Mouse (Mus musculus): ENCODE data around the gene Upk1a.

The Upk1a gene

DNA sequence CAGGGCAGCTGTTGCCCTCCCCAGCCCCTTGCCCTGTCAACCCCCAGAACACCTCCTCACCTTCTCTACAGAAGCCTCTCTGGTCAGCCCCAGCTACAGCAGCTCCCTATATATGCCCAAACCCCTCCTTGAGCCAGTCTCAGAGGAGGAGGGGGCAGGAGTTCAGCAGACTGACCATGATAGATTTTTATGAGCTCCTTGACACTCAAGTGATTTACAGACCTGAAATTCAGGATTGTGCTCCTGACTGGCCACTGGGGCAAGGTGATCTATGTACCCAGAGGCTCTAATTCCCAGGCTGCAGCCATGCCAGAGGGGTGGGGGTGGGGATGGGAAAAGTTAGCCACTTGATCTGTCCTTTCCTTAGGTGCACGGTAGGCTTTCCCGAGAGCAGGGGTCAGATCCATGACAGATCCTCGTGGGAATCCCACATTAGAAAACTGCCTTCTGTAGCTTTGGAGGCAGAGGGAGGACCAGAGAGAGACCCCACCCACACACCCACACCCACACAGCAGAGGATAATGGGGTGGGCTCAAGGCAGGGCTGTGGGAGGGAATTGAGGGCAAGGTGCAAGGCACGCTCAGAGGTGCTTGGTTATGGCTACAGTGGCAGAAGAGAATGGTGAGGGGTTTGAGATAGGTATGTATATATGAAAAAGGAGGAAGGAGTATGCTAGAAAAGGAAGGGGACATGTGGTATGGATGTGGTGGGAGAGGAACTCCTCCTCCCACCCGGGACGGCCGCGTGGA lies at the start of gene Upk1a:
Upk1a (minus strand) TSS at position 194 of the 749 bp plus-strand sequence.
- in situ Hi-C loops (cut with MboI; ENCODE audit: low sequenced_read_pairs), result no loop called here

DNA sequence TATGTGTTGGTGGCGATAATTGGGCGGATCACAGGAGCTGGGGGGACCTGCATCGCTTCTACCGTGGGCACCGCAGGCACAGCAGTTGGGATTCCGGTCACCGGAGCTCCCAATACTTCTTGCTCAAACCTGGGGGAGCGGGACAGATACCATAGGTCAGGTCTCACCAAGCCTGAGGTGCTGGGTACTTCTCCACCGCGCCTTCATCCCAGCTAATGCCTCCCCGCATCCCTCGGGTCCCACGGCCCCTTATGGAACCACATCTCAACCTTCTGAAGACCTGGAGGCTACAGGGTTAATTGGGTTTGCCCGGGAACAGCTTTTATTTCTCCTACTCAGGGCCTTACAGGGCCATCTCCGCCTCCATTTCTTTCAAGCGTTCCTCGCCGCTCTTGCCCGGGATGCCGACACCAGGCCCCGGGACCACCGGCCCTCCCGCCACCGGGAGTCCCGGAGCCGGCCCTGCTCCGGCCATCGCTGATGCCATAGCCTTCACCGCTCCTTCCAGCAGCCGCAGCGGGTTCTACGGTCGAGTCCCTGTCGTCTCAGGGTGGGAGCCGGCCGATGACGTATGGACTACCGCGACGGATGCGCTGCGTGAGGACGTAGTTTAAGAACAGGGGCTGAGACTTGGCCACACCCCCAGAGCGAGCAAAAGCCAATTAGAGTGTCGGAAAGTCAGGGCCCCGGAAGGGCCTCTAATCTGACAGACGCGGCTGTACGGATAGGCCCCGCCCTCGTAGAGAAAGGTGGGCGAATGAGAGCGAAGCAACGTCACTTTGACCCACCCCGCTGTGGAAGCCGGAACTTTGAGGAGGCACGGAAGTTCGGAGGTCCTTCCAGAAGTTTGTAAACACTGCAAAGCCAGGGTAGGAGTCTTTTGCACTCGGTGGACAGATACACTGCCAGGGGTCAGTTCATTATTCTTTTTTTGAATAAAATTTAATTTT lies 37.2 kb upstream of the Upk1a start, which contains the start of gene Rbm42:
Rbm42 (minus strand) TSS at position 727 of the 950 bp plus-strand sequence.
- in situ Hi-C loops (cut with MboI; ENCODE audit: low sequenced_read_pairs), result no loop called here

DNA sequence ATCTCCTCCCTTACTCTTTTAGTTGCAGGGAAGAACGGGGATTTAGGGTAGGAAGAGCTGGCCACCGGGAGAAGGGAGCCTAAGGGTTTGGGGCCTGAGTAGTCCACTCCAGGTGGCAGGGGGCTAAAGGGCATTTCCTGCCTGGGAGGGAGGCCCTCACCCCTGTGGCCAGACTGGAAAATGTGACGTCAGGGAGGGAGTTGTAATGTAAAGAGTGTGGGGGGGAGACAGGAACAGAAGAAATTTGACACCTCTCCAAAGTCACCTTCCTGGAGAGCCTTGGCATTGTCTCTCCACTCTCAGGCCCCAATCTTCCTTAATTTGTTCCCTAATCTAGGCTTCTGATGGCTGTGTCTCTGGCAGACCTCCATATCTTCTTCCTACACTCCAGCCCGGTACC lies 26.4 kb upstream of the Upk1a start:
- in situ Hi-C loops (cut with MboI; ENCODE audit: low sequenced_read_pairs), result no loop called here

DNA sequence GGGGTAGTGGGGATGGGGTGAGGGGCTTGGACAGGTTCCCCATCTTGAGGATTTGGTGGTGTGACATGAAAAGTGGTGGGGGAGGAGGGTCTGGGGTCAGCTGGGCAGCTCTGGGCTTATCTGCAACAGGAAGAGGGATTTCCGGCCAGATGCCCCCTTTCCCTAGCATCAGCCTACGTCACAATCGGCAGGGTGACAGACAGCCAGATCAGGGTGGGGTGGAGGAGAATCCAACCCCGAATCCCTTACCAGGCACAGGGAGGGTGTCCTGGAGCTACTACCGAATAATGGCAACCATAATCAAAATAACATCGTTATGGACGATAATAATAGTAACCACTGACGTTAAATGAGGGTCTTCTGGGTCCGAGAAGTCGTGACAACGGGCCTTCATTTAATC lies 23.7 kb upstream of the Upk1a start:
- in situ Hi-C loops (cut with MboI; ENCODE audit: low sequenced_read_pairs), result no loop called here

DNA sequence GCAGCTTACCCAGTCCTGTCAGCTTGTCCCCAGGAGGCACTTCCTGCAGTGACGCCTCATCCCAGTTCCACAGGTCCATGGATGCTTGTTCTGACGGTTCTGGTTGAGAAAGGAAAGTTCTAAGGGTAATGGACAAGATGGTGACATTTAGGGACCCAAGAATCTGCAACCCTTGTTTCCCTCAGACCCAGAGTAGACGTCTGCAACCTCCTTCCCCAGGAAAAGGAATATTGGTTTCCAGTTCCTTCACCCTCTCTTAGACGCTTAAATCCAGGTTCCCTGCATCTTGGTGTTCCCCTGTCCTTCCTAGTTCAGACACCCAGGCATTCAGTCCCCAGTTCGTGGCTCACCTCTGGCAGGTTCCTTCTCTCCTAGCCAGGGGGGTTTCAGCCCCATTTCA lies 23.1 kb upstream of the Upk1a start, which contains the start of gene Etv2:
Etv2 (minus strand) TSS at position 101 of the 400 bp plus-strand sequence.
- in situ Hi-C loops (cut with MboI; ENCODE audit: low sequenced_read_pairs), result no loop called here

DNA sequence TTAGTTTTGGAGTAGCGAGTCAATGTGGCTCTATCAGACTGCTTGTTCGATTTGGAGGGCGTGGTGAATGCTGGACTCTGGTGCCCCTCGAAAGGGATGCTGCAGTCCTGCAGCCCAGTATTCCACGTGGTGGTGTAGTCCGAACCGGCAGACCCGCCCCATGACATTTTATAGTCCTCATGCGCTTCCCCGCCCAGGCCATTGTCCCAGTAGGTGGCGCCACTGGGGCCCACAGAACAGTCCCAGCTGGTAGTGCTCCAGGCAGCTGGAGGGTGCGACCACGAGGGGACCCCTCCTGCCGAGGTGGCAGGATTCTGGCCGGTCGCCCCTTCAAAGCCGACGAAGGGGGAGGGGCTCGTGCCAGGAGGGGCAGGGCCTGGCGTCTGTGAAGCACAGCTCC lies 22.0 kb upstream of the Upk1a start:
- in situ Hi-C loops (cut with MboI; ENCODE audit: low sequenced_read_pairs), result no loop called here

DNA sequence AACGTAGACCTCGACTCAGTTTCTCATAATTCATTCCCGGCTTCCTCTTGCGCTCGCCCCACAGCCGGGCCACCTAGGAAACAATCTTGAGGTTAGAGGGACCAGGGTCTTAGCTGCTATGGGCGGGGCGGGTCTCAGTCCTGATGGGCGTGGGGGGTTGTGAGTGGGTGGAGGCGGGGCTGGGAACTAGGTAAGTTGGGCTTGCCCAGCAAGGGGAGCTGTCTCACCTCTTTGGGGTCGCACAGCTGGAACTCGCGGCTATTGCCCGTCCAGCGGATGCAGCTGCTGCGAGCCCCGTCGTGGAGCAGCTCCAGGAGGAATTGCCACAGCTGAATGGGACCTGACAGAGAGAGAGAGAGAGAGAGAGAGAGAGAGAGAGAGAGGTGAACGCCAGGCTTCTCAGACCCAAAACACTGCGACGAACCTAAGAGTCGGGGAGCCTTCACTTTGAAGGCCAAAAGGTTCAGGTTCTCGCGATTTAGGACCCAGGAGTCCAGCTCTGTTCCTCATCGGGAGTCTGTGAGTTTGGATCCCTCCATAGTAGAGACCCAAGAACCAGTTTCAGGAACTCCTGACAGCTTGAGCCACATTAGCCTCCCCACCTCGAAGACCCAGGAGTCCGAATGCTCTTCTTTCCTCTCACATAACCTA lies 21.2 kb upstream of the Upk1a start:
- in situ Hi-C loops (cut with MboI; ENCODE audit: low sequenced_read_pairs), result no loop called here

DNA sequence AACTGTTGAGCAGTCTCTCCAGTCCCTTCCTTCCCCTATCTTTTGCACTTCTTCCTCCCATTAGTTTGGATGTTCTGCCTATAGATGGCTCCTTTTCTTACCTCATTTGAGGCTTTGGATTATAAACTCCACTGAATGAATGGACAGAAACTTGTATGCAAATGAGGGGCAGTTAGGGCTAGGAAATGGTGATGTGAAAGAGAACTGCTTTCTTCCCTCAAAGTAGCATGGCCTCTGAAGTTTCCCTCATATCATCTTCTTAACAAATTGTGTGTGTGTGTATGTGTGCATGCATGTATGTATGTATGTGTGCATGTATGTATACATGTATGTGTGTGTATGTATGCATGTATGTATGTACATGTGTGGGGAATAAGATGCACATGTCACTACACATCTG lies 16.4 kb upstream of the Upk1a start:
- in situ Hi-C loops (cut with MboI; ENCODE audit: low sequenced_read_pairs), result no loop called here

DNA sequence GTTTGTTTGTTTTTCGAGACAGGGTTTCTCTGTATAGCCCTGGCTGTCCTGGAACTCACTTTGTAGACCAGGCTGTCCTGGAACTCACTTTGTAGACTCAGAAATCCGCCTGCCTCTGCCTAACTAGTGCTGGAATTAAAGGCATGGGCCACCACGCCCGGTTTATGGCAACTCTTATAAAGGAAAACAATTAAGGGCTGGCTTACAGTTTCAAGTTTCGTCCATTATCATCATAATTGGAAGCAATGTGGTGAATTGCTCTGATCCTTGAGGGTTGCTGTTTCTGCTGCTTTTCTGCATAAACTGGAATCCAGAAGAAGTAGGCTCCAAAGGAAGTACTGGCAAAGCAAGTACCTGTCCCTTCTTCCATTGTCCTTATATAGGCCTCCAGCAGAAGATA lies 14.0 kb upstream of the Upk1a start:
- in situ Hi-C loops (cut with MboI; ENCODE audit: low sequenced_read_pairs), result no loop called here

DNA sequence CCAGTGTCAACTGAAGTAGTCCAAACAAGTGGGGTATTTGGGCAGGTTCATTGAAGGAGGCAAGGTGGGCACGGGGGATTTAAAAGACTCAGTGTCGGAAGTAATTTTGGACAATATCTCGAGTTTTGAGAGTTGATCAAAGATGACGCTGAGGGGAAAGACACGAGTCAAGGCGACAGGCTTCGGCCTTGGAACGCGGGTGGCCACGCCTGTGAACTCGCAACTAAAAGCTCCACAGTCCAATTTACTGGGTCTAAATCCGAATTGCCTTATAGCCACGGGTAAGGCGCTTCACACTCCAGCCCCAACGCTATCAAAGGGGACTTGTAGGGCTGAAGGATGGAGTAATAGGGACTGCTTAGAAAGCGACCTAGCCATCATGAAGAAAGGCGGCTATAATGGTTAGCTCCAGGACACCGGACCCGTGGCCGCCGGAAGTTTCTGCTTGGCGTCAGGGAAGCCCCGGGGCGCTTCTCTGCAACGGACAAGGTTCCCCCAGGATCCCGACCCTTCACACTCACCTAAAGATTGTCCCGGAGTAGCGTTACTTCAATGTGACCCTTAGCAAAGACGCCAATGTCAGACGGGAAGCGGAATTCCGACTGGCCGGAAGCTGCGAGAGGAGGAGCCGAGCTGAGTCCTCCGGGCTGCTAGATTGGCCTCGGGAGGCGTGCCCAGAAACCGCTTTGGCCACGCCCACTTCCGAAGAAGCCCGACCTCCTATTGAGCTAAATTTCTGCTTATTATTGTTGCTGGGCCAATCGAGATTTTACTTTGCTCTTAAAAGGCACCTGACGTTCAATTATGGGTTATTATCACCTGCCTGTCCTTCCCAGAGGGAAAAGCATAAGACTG lies 13.1 kb upstream of the Upk1a start, which contains the start of gene Cox6b1:
Cox6b1 (minus strand) TSS at position 622 of the 855 bp plus-strand sequence.
- in situ Hi-C loops (cut with MboI; ENCODE audit: low sequenced_read_pairs), result no loop called here

DNA sequence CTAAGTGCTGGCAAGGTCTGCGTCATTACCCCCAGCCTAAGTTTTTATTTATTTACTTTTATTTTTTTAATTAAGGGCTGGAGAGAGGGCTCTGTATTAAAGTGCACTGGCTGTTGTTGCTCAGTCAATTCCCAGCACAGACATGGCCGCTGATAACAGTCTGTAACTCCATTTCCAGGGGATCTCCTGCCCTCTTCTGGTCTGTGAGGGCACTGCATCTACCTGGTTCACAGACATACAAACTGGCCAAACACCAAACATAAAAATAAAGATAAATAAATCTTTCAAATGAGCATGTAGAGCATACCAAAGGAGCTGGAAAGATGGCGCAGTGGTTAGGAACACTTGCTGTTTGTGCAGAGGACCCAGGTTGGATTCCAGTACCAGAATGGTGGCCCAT lies 6.6 kb upstream of the Upk1a start:
- in situ Hi-C loops (cut with MboI; ENCODE audit: low sequenced_read_pairs), result no loop called here

DNA sequence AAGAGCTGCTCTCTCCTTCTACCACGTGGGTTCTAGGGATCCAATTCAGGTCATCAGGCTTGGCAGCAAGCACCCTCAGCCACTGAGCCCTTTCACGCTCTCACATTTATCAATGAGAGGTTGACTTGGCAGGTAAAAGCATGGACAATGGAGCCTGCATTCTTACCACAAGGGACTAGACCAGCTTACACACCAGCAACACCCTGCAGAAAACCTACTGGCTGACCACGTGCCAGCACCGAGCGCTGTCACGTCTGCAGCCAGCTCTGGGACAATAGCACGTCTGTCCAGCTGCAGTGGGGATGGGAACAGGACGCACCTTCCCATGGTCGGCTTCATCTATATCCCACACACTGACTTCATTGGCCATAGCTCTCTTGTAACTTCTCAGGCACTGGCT lies 6.0 kb upstream of the Upk1a start:
- in situ Hi-C loops (cut with MboI; ENCODE audit: low sequenced_read_pairs), result no loop called here

DNA sequence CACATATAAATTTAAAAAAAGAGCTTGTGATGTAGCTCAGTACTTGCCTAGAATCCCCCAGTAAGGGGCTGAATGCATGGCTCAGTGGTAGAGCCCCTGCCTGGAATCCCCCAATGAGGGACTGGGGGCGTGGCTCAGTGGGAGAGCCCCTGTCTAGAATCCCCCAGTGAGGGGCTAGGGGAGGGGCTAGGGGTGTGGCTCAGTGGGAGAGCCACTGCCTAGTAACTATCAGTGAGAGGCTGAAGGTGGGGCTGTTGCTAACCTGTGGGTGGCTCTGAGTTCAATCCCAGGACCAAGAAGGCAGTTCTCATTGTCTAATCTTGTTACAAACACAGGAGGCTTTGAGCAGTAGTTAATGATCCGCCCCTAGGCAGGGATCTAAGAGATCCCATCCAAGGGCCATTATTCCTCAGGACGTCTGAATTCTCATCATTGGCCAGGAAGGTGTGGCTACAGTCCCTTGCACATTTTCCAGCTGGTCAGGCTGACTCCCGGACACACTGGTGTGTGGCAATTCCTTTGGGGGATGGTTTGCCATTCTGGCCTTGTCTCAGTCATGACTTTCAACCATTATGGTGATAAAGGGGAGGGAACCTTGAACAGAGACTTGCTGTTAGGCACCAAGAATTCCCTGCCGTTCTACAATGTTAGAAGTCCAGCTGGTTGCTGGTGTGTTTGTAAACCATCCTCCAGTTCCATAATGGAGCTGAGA lies 2.6 kb upstream of the Upk1a start:
- in situ Hi-C loops (cut with MboI; ENCODE audit: low sequenced_read_pairs), result no loop called here

DNA sequence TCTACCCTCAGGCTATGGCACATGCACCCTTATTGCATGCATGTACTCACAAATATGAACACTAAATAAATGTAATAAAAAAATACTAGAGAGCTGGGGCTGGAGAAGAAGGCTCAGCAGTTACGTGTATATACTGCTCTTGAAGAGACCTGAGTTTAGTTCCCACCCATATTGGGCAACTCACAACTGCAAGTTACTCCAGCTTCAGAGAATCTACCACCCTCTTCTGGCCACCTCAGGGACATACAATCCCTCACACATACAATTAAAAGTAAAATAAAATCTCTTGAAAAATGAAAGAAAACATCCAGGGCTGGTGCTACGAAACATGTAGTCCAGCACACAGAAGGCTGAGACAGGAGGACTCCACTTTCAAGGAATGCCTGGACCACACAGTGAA lies 1.8 kb upstream of the Upk1a start:
- in situ Hi-C loops (cut with MboI; ENCODE audit: low sequenced_read_pairs), result no loop called here

DNA sequence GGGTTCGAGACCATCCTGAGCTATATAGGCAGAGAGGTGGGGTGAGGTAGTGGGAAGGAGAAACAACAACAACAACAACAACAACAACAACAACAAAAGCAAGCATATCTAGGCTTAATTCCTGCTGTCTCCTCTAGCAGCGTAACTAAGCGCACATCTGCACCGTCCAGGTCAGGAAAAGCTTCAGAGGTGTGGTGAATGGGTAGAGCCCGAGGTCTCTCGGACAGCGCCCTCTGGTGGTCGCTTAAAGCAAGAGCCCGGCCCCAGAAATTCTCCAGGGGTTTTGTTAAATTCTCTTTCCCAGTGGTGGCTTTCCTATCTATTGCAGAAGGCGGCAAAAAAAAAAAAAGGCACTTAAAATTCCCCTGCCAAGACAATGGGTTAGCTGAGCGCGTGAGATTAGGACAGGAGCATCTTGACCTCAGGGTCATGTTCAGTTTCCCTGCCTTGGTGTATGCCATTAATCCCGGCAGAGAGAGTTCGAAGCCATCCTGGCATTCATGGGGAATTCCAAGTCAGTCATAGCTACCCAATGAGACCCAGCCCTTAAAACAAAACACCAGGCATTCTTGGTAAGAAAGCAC lies 974 bp upstream of the Upk1a start:
- in situ Hi-C loops (cut with MboI; ENCODE audit: low sequenced_read_pairs), result no loop called here

DNA sequence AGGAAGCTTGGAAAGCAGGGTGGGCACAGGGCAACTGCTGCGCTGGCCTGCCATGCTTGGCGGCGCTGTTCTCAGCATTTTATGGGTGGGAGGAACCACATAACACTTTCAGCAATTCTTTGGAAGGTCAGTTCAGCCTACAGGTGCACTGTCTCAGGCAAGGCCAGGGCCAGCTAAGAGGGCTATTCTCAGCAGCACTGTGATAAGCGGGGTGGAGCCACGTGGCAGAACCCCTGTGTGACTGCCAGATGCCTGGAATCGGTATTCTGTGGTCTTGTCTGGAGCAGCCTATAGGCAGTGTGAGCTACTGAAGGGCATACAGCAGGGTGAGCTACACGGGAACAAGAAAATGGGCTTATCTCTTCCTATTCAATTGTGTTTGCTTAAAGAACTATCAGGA lies 2.6 kb downstream of the Upk1a start:
- in situ Hi-C loops (cut with MboI; ENCODE audit: low sequenced_read_pairs), result no loop called here

DNA sequence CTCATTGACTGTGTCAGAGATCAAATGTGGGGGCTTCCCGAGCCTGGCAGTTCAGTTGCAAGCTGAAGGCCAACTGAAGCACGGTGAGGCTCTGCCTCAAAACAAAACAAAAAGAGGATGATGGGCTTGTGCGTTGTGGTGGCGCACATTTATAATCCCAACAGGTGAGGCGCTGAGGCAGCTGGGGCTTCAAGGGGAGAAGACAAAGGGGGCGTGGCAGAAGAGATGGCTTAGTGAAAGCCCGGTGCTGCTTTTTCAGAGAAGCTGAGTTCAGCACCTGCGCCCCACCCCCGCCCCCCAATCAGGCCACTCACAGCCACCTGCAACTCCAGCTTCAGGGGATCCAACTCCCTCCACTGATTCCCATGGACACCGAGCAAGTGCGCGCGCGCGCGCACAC lies 4.2 kb downstream of the Upk1a start:
- in situ Hi-C loops (cut with MboI; ENCODE audit: low sequenced_read_pairs), result no loop called here

DNA sequence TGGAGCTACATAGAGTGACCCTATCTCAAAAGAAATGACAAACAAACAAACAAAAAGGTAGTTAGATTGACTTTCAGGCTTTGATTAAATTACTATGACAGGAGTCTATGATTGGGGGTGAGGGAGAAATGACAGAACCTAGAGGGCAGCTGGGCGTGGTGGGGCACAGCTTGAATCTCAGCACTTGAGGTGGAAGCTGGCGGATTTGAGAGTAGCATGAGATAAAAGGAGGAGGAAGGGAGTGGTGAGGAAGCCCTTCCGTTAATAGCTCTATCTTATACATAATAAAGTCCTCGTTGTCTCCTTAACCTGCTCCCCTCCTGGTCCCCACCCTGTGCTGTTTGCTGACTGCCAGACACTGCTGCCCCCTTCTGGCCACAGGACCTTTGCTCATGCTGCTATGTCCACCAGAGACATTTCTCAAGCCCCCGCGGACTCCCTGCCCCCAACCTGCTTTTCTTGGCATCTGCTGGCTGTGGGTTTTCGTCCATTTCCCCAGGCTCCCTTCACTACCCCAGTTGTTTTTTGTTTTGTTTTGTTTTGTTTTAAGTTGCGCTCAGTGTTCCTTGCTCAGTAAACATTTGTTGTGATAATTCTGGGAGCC lies 4.8 kb downstream of the Upk1a start:
- in situ Hi-C loops (cut with MboI; ENCODE audit: low sequenced_read_pairs), result no loop called here

DNA sequence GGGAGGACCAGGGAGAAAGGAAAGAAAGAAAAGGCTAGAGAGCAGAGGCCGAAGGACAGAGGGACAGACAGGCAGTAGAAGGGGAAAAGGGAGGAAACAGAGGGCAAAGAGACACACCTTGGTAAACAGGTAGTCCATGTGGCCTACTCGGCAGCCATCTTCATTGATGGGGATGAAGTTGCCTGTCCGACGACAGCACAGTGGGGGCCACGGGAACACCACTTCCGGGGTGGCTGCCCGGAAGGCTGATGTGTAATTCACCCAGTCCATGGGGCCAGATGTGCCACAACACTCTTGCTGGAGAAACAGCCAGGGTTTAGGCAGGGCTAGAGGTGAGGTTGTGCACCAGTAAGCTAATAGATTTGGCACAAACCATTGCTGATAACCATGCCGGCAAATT lies 7.7 kb downstream of the Upk1a start:
- in situ Hi-C loops (cut with MboI; ENCODE audit: low sequenced_read_pairs), result no loop called here

All from CH12F3 (cell line).